Mouse (Mus musculus) embryonic facial prominence, embryonic 11.5 days (tissue): ENCODE results near the gene Lins1. TPM values are rescaled to one million over a fixed set of nuclear protein-coding genes. Genes with fewer than 3 reads are reported as not detected.

Source experiments
- ATAC-seq: fragments of 200-750 bp; cut with Nextera tagmentation; replicated peaks from 2 replicates; pipeline ENCODE4 v1.8.0; 2017; ENCODE audit warnings: low read depth; ENCODE audit not compliant: insufficient number of reproducible peaks, low FRiP score, low TSS enrichment
- DNase-seq: peaks from one replicate; pipeline ENCODE4 v3.0.0-alpha.2; 2015; ENCODE audit warnings: low spot score
- H3K27ac ChIP-seq: fragments of 300-500 bp; sonication (generic); replicated peaks from 2 replicates; pipeline ENCODE4 v1.5.1; 2014; ENCODE audit warnings: mild to moderate bottlenecking, low read depth, low read length, control low read depth
- H3K27me3 ChIP-seq: fragments of 300-500 bp; sonication (generic); 2 replicates; pipeline ENCODE4 v1.6.1; 2014; ENCODE audit warnings: mild to moderate bottlenecking, low read length, moderate library complexity, mixed read lengths; ENCODE audit not compliant: control insufficient read depth, insufficient read depth
- H3K36me3 ChIP-seq: fragments of 300-500 bp; sonication (generic); replicated peaks from 2 replicates; pipeline ENCODE4 v1.6.1; 2014; ENCODE audit warnings: low read depth, mild to moderate bottlenecking, low read length, moderate library complexity, mixed read lengths; ENCODE audit not compliant: control insufficient read depth, insufficient read depth
- H3K4me1 ChIP-seq: fragments of 300-500 bp; sonication (generic); 2 replicates; pipeline ENCODE4 v1.6.1; 2014; ENCODE audit warnings: low read length, mixed read lengths; ENCODE audit not compliant: control insufficient read depth, insufficient read depth
- H3K4me2 ChIP-seq: fragments of 300-500 bp; sonication (generic); 2 replicates; pipeline ENCODE4 v1.6.1; 2014; ENCODE audit warnings: low read depth, mild to moderate bottlenecking, control low read depth, low read length, moderate library complexity
- H3K4me3 ChIP-seq: fragments of 300-500 bp; sonication (generic); 2 replicates; pipeline ENCODE4 v1.5.1; 2014; ENCODE audit warnings: low read depth, low read length, control low read depth
- H3K9ac ChIP-seq: fragments of 300-500 bp; sonication (generic); replicated peaks from 2 replicates; pipeline ENCODE4 v1.6.1; 2014; ENCODE audit warnings: mild to moderate bottlenecking, control low read depth, low read length
- H3K9me3 ChIP-seq: fragments of 300-500 bp; sonication (generic); replicated peaks from 2 replicates; pipeline ENCODE4 v1.6.1; 2016; ENCODE audit warnings: mild to moderate bottlenecking, low read length, inconsistent platforms, mixed read lengths; ENCODE audit not compliant: control insufficient read depth
- WGBS: fragments of 180-500 bp; shearing (Covaris S2); extraction: QIAGEN DNeasy Blood & Tissue Kit; methylation state at CpG from one replicate; pipeline ENCODE4 v1.1.7; 2014; 5-methylcytosine and 5-hydroxymethylcytosine counted together
- polyA plus RNA-seq: library from polyadenylated mRNA; unstranded; fragments of >200 nt; fragmentation: Nextera tagmentation; extraction: Ambion mirVana; gene quantifications from 2 replicates; pipeline ENCODE4 v1.2.1, GENCODE M21; 2014

The Lins1 gene
- polyA plus RNA-seq, 1 experiment from 2014 or later = 26.9 TPM

DNA sequence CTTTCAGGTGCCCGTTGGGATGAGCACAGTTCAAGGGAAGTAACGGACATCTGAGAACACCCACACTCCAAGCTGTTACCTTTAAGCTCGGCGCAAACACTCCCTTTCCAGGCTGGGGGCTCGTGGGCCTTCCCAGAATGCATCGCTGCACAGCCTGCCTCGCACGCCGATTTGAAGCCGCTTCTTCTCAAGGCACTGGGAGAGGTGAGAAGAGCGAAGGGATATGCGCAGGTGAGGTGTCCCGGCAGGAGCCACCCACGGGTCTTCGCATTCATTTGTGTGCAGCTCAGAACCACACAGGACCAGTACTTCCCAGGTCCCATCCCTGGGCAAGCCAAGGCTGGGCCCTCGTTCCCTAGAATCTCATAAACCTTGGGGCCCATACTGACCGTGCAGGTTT lies 43.7 kb downstream of the Lins1 start:
- Histone ChIP-seq H3K9ac (no peak overlapping the region), H3K36me3 (no peaks in the 10 kb centered on the region), H3K4me2 (no peak overlapping the region), H3K9me3 (no peaks in the 10 kb centered on the region), H3K27ac (no peak overlapping the region), H3K27me3 (no peaks in the 10 kb centered on the region), H3K4me1 (no peaks in the 10 kb centered on the region), H3K4me3 (no peak overlapping the region)
- DNase-seq = no peak
- ATAC-seq = no peak
- 94% methylated on average over 17 of the region's 17 CpGs for WGBS

DNA sequence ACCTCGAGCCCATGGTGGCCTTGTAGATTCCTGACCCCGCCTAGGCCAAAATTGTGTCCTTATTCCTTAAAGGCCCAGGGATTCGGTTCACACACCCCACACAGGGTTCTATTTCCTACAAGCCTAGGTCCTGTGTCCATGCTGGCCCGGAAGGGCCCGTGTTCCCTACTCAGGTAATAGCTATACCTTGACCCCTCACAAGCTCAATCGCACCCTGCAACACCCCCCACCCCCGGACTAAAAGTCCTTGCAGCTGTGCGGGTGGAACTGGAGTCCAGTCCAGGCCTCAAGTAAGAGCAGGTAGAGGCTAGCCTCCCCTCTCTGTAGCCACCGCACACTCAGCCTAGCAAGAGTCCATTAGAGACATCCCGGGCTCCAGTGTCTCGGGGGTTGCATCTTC lies 44.2 kb downstream of the Lins1 start:
- H3K9me3 ChIP-seq = no peaks in the 10 kb centered on the region
- DNase-seq (no peak), ATAC-seq (no peak)
- H3K4me1 ChIP-seq = no peaks in the 10 kb centered on the region
- 93% methylated on average over 11 of the region's 11 CpGs for WGBS
- H3K27me3 ChIP-seq = no peaks in the 10 kb centered on the region
- H3K9ac ChIP-seq = no peak overlapping the region
- no peak overlapping the region for H3K4me2 ChIP-seq
- H3K27ac ChIP-seq = no peak overlapping the region
- H3K36me3 ChIP-seq = no peaks in the 10 kb centered on the region
- no peak overlapping the region for H3K4me3 ChIP-seq

DNA sequence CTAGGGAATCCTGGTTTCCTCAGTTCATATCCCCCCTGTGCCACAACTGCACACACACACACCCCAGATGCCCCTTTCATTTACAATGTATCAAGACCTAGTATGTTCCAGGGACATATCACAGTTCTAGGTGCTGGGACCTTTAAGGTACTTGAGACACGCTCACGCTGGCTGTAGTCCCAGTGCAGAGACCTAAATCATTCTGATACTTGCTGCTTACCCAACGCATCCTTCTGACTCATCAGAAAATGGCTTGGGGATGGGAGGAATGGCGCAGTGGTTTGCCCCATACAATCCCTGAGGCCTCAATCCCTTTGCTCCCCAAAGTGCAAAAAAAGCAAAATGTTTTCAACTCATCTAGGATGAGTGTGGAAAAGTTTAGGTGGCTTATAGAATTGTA lies 44.8 kb downstream of the Lins1 start:
- Histone ChIP-seq H3K9ac (no peak overlapping the region), H3K9me3 (no peaks in the 10 kb centered on the region), H3K4me3 (no peak overlapping the region), H3K27me3 (no peaks in the 10 kb centered on the region), H3K4me1 (no peaks in the 10 kb centered on the region), H3K36me3 (no peaks in the 10 kb centered on the region), H3K27ac (no peak overlapping the region), H3K4me2 (no peak overlapping the region)
- ATAC-seq (no peak), DNase-seq (no peak)
- WGBS = 91% methylated on average over 4 of the region's 4 CpGs

DNA sequence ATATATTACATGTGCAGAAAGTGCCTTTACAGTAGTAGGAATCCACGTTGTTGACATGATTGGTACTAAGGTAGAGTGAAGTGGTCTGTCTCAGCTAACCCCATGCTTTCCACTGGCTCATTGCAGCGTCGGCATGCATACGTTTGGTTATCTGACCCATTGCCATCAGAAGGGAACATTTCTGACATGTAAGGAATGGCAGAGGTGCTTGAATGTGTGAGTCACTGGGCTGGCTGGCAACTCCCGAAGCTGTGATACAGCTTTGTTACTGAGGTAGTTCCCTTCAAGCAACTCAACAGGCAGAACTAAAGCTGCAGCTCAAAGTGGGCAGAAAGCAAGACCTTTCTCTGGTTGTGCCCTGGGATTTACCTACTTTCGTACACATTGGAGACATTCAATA lies 45.3 kb downstream of the Lins1 start:
- H3K27me3 ChIP-seq = no peaks in the 10 kb centered on the region
- no peak for ATAC-seq
- H3K4me1 ChIP-seq = no peaks in the 10 kb centered on the region
- 88% methylated on average over 6 of the region's 6 CpGs for WGBS
- H3K4me3 ChIP-seq = no peak overlapping the region
- no peak overlapping the region for H3K27ac ChIP-seq
- no peaks in the 10 kb centered on the region for H3K9me3 ChIP-seq
- no peak overlapping the region for H3K9ac ChIP-seq
- H3K4me2 ChIP-seq = no peak overlapping the region
- no peak for DNase-seq
- no peaks in the 10 kb centered on the region for H3K36me3 ChIP-seq

DNA sequence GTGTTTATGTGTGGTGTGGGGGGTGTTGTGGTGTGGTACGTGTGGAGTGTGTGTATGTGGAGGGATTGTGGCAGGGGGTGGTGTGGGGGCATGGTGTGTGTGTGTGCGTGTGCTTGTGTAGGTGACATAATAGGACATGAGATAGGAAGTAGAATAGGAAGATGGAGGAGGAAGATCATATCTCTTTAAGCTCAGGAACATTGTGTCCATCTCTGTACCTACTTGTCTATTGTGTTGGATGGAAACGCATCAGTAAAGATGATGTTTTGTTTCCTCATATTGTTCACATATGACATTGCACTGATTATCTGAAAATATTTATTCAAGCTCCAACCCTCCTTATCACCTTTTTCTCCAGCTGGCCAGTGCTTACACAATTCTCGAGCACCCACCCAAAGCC lies 47.7 kb downstream of the Lins1 start:
- no peak overlapping the region for H3K27ac ChIP-seq
- no peak overlapping the region for H3K4me2 ChIP-seq
- no peak for ATAC-seq
- no peaks in the 10 kb centered on the region for H3K4me1 ChIP-seq
- no peak for DNase-seq
- no peaks in the 10 kb centered on the region for H3K9me3 ChIP-seq
- H3K9ac ChIP-seq = no peak overlapping the region
- WGBS = 88% methylated on average over 4 of the region's 4 CpGs
- H3K27me3 ChIP-seq = no peaks in the 10 kb centered on the region
- no peak overlapping the region for H3K4me3 ChIP-seq
- no peaks in the 10 kb centered on the region for H3K36me3 ChIP-seq

DNA sequence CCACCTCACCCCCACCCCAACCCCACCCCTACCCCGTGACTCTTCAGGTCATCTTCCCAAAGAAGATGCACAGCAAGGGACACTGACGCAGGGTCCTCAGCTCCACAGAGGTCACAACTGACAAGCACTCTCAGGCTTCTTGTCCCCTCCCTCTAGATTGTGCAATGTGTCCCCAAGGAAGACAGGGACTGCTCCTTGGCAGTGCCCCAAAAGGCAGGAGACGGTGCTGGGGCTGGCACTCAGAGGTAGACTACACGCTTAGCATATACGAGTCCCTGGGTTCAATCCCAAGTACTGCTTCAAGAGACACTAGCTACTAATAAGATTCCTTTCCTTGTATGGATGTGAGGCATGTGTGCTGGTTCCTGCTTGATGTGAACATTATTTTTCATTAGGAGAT lies 51.3 kb downstream of the Lins1 start:
- Histone ChIP-seq H3K4me2 (no peak overlapping the region), H3K4me1 (no peaks in the 10 kb centered on the region), H3K9me3 (no peaks in the 10 kb centered on the region), H3K27ac (no peak overlapping the region), H3K36me3 (no peaks in the 10 kb centered on the region), H3K27me3 (no peaks in the 10 kb centered on the region), H3K4me3 (no peak overlapping the region), H3K9ac (no peak overlapping the region)
- ATAC-seq (no peak), DNase-seq (no peak)
- 84% methylated on average over 5 of the region's 5 CpGs for WGBS

DNA sequence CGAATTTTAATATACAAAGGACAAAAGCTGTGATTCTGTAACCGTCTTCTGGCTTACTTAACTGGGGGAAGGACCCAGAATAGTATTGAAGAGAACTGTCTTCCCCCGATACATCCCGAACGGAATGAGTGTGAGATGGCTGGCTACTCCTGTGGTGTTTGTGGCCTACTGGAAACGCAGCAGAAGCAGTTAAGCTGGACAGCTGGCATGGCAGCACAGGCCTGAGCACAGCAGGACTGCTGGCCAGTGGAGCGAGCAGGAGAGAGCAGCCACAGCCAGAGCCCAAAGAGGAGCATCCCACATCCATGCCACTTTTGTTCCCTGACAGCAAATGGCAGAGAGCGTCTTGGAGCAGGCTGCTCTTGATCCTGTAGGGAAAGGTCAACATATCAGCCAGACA lies 51.7 kb downstream of the Lins1 start:
- no peaks in the 10 kb centered on the region for H3K27me3 ChIP-seq
- H3K4me1 ChIP-seq = no peaks in the 10 kb centered on the region
- no peak overlapping the region for H3K27ac ChIP-seq
- H3K36me3 ChIP-seq = no peaks in the 10 kb centered on the region
- no peak overlapping the region for H3K4me3 ChIP-seq
- no peak for DNase-seq
- WGBS = 68% methylated on average over 8 of the region's 8 CpGs
- ATAC-seq = no peak
- H3K9ac ChIP-seq = no peak overlapping the region
- no peaks in the 10 kb centered on the region for H3K9me3 ChIP-seq
- H3K4me2 ChIP-seq = no peak overlapping the region

DNA sequence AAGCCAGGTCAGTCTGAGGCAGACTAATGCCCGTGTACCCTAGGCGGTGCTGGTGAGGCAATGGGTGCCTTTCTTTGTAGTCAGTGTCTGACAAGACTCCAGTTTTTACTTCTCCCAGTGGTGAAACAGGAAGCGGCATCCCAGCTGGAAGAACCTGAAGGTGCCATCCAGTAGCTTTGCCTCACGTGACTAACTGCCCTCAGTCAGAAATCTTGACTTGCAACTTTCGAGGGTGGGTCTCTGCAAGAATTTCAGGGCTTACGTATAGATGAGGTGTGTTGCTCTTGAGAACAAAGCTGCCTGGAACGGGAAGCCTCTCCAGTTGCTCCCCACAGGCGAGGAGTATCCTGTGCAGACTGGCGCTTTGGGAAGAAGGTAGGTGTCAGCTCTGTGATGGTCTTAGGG lies 53.7 kb downstream of the Lins1 start, which contains the start of gene Cers3:
Gene Cers3, plus strand, starts transcription at position 128 of the 405 bp plus-strand sequence.
- ATAC-seq (no peak), DNase-seq (no peak)
- Histone ChIP-seq H3K4me3 (no peak within 1 kb of the TSS), H3K27ac (no peak within 1 kb of the TSS), H3K4me2 (no peak within 1 kb of the TSS), H3K36me3 (no peaks in the 10 kb centered on the region), H3K27me3 (no peaks in the 10 kb centered on the region), H3K9me3 (no peaks in the 10 kb centered on the region), H3K9ac (no peak within 1 kb of the TSS), H3K4me1 (no peaks in the 10 kb centered on the region)
- 67% methylated on average over 9 of the region's 9 CpGs for WGBS
